ENCODE assay signal across 8 mouse cellular contexts in genomic region chr4:141139116-141139970, GRCm38 (mm10). TPM values are rescaled to one million over a fixed set of nuclear protein-coding genes. Genes with fewer than 3 reads are reported as not detected.
A peak's percentile ranks its signal among the peaks of the same experiment; 100 is the strongest.
DNase-seq lines count a peak whose midpoint lies in the region; ATAC-seq lines count a peak whose summit lies in the region.

Szrd1 (minus strand) TSS chr4:141139775.

- peak within 1 kb of the TSS; percentile 95 for H3K27ac ChIP-seq in intestine, embryonic 14.5 days (ENCODE audit: low read depth)

- under 1% methylated on average over 60 of the region's 63 CpGs for WGBS in intestine, embryonic 14.5 days

- H3K36me3 ChIP-seq in intestine, embryonic 14.5 days (ENCODE audit: control insufficient read depth, insufficient read depth, low read length) = no peaks in the 10 kb centered on the region

- ATAC-seq in intestine, embryonic 14.5 days (replicated peaks; ENCODE audit: low FRiP score, low TSS enrichment, low read depth) = peak; percentile 91

- H3K9me3 ChIP-seq in intestine, embryonic 14.5 days (ENCODE audit: control insufficient read depth, low read length) = no peaks in the 10 kb centered on the region

- H3K4me1 ChIP-seq in intestine, embryonic 14.5 days (replicated peaks; ENCODE audit: control insufficient read depth, insufficient read depth, low read length) = peaks cover 33% of the 10 kb centered on the region

- peak; percentile 99 for DNase-seq in adrenal gland, adult (ENCODE audit: inconsistent age in 2 of 2, low spot score in 1 of 2)
- DNase-seq in embryo, embryonic 10.5 days (ENCODE audit: low spot score) = peak; percentile 99
- DNase-seq in gastrocnemius, postnatal 25 days = peak; percentile 98
- peak; percentile 98 for DNase-seq in intestine, embryonic 14.5 days (ENCODE audit: low spot score)
- peak; percentile 99 for DNase-seq in left cerebral cortex, postnatal 14 days (ENCODE audit: low spot score in 2 of 2)
- peak; percentile 99 for DNase-seq in mesoderm, embryonic 11.5 days (ENCODE audit: low read depth, low spot score)
- DNase-seq in right cerebral cortex, postnatal 36 days (ENCODE audit: low spot score in 2 of 2) = peak; percentile 97
- DNase-seq in yolk sac, embryonic 10.5 days (ENCODE audit: low spot score) = peak; percentile 99

- intact Hi-C loops in left cerebral cortex, postnatal 14 days (cut with DNase I) = no loop called here

- peak within 1 kb of the TSS; percentile 84 for H3K9ac ChIP-seq in intestine, embryonic 14.5 days (ENCODE audit: low read length)

- peak within 1 kb of the TSS; percentile 88 for H3K4me2 ChIP-seq in intestine, embryonic 14.5 days (ENCODE audit: low read length)

- no peaks in the 10 kb centered on the region for H3K27me3 ChIP-seq in intestine, embryonic 14.5 days (replicated peaks; ENCODE audit: control insufficient read depth, insufficient read depth, low read length)

- H3K4me3 ChIP-seq in intestine, embryonic 14.5 days (ENCODE audit: low read depth, low read length) = peak within 1 kb of the TSS; percentile 88

RNA-seq across cellular contexts. Expression of gene Szrd1, which starts in this region (rescaled TPM):
- total RNA-seq in gastrocnemius, postnatal 25 days (2021) = 100 to 1,000 TPM; 131 to 162 TPM
- 33.9 and 37.0 TPM in 2 replicates for polyA plus RNA-seq in intestine, embryonic 14.5 days (2014; fragmentation: Nextera tagmentation; extraction: Ambion mirVana)
- total RNA-seq in left cerebral cortex, postnatal 14 days (2021) = 10 to 100 TPM; 43.8 to 48.6 TPM

Comparison
In these comparisons a context has a peak if more than half of its experiments do, and no peak if none do; other contexts are left out.
1. Peak in every context shown above with its lines: DNase-seq, ATAC-seq, H3K4me3 ChIP-seq and H3K27ac ChIP-seq.